Mouse (Mus musculus) intestine, embryonic 16.5 days (tissue): ENCODE measurements around the gene Creb3l2. TPM values are rescaled to one million over a fixed set of nuclear protein-coding genes. Genes with fewer than 3 reads are reported as not detected.

ENCODE experiments used
- ATAC-seq: fragments of 200-750 bp; cut with Nextera tagmentation; 2 replicates; pipeline ENCODE4 v1.8.0; 2017; ENCODE audit warnings: moderate TSS enrichment, moderate library complexity
- H3K27ac ChIP-seq: fragments of 300-500 bp; sonication (generic); 2 replicates; pipeline ENCODE4 v1.5.1; 2014; ENCODE audit warnings: mild to moderate bottlenecking, low read length
- H3K27me3 ChIP-seq: fragments of 300-500 bp; sonication (generic); replicated peaks from 2 replicates; pipeline ENCODE4 v1.6.1; 2014; ENCODE audit warnings: low read length, control low read depth, mixed read lengths; ENCODE audit not compliant: control insufficient read depth, insufficient read depth
- H3K36me3 ChIP-seq: fragments of 300-500 bp; sonication (generic); 2 replicates; pipeline ENCODE4 v1.6.1; 2014; ENCODE audit warnings: low read length, control low read depth; ENCODE audit not compliant: control insufficient read depth, insufficient read depth
- H3K4me1 ChIP-seq: fragments of 300-500 bp; sonication (generic); 2 replicates; pipeline ENCODE4 v1.6.1; 2014; ENCODE audit warnings: low read length, control low read depth, mixed read lengths; ENCODE audit not compliant: control insufficient read depth, insufficient read depth
- H3K4me2 ChIP-seq: fragments of 300-500 bp; sonication (generic); 2 replicates; pipeline ENCODE4 v1.6.1; 2014; ENCODE audit warnings: low read depth, low read length, control low read depth
- H3K4me3 ChIP-seq: fragments of 300-500 bp; sonication (generic); 2 replicates; pipeline ENCODE4 v1.5.1; 2014; ENCODE audit warnings: mild to moderate bottlenecking, low read length
- H3K9ac ChIP-seq: fragments of 300-500 bp; sonication (generic); 2 replicates; pipeline ENCODE4 v1.6.1; 2014; ENCODE audit warnings: low read depth, low read length
- H3K9me3 ChIP-seq: fragments of 300-500 bp; sonication (generic); 2 replicates; pipeline ENCODE4 v1.6.1; 2016; ENCODE audit warnings: low read length, control low read depth; ENCODE audit not compliant: control insufficient read depth
- WGBS: fragments of 180-500 bp; shearing (Covaris S2); extraction: QIAGEN DNeasy Blood & Tissue Kit; methylation state at CpG from one replicate; pipeline ENCODE4 v1.1.7; 2014; 5-methylcytosine and 5-hydroxymethylcytosine counted together
- polyA plus RNA-seq: library from polyadenylated mRNA; unstranded; fragments of >200 nt; fragmentation: Nextera tagmentation; extraction: Ambion mirVana; gene quantifications from 2 replicates; pipeline ENCODE4 v1.2.1, GENCODE M21; 2015

Gene Creb3l2
- polyA plus RNA-seq, 1 experiment from 2014 or later = 13.4 TPM

DNA sequence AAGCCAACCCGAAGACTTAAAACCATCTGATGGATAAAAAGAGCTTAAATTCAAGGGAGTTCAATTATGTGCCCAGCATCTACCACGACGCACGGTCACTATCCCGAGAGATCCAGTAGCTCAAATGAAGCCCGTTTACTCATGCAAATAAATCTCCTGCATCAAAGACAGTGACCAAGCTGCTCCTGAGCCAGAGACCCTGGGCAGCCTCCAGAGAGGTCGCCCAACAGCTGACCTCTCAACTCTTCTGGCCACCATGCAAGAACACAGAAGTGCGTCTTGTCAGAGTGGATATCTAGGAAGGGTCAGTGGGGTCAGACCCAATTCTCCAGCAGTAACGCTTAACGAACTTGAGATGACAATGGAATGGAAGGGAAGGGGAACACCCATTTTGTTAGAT, 35.9 kb downstream of the Creb3l2 start:
- Histone ChIP-seq H3K4me1 (peaks cover 23% of the 10 kb centered on the region), H3K27me3 (no peaks in the 10 kb centered on the region), H3K27ac (no peak overlapping the region), H3K9me3 (no peaks in the 10 kb centered on the region), H3K4me3 (no peak overlapping the region), H3K4me2 (no peak overlapping the region), H3K9ac (no peak overlapping the region), H3K36me3 (no peaks in the 10 kb centered on the region)
- 64% methylated on average over 10 of the region's 10 CpGs for WGBS
- ATAC-seq = no peak

DNA sequence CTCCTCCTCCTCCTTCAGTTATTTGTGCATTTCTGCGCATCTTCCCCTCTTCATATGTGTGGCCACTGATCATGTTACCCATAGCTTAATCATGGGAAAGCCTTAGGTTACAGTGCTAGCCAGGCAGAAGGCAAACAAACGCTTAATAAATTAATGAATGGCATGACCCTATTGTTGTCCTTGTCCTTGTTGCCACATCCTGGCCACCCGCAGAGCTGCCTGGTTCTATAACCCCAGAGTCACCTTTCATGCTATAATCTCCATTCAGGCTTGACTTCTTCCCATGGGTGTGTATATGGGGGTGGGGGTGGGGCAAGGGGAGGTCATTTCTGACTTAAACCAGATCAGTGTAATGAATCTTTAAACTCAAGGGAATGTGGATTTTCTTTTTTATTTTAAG, 37.6 kb downstream of the Creb3l2 start:
- no peak overlapping the region for H3K4me2 ChIP-seq
- H3K4me3 ChIP-seq = no peak overlapping the region
- H3K36me3 ChIP-seq = no peaks in the 10 kb centered on the region
- ATAC-seq = no peak
- H3K9me3 ChIP-seq = no peaks in the 10 kb centered on the region
- H3K27ac ChIP-seq = no peak overlapping the region
- H3K9ac ChIP-seq = no peak overlapping the region
- peaks cover 31% of the 10 kb centered on the region for H3K4me1 ChIP-seq
- H3K27me3 ChIP-seq = no peaks in the 10 kb centered on the region
- 54% methylated on average over 3 of the region's 3 CpGs for WGBS

DNA sequence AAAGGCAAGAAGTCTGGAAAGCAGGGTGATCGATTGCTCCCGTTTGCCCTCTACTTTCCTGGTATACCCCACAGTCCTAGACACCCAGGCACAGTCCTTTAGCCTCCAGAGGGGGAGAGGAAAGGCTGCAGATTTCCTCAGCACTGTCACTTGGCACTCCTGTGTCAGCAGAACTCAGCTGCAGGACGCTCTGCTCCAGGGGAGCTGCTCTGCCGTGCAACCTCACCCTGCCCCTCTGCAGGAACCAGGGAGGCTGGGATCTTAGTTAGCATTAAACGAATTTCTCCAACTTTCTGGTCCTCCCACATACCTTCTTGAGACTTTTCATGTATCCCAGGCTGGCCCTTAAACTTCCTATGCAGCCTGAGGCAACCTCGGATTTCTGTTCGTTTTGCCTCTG, 40.0 kb downstream of the Creb3l2 start:
- Histone ChIP-seq H3K27me3 (no peaks in the 10 kb centered on the region), H3K9ac (no peak overlapping the region), H3K27ac (peak overlapping the region; percentile 72), H3K4me1 (peaks cover 38% of the 10 kb centered on the region), H3K4me2 (no peak overlapping the region), H3K9me3 (no peaks in the 10 kb centered on the region), H3K4me3 (no peak overlapping the region), H3K36me3 (no peaks in the 10 kb centered on the region)
- WGBS = 46% methylated on average over 7 of the region's 7 CpGs
- no peak for ATAC-seq

DNA sequence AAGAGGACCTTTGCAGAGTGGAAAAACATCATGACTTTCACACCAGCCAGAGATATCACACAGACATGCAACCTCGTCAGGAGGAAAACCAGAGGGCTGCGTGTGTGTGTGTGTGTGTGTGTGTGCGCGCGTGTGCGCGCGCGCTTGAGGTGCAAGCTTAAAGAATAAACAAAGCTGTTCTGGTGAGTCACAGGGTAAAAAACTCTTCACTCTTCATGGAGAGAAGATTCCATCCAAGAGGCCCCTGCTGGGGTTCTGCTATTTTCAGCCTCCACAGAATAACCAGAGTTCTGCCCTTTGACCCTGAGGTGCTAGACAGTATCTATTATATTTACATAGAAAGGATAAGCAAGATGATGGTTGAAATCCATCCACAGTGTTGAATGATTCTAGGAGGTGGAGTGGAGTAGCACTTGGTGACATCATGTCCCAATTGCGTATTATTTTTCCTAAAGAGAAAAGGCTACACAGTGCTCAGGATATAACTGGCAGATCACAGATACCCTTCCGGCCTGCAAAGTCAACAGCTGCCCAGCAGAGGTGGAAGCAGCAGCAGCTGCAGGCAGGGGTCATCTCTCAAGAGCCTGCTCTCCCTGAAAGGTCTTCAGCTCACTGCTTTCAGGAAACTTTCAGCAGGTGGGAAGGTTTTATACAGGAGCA, 41.0 kb downstream of the Creb3l2 start:
- peak; percentile 51 for ATAC-seq
- H3K27ac ChIP-seq = peak overlapping the region; percentile 72
- WGBS = 29% methylated on average over 11 of the region's 11 CpGs
- no peaks in the 10 kb centered on the region for H3K36me3 ChIP-seq
- no peak overlapping the region for H3K4me3 ChIP-seq
- H3K4me1 ChIP-seq = peaks cover 40% of the 10 kb centered on the region
- H3K9me3 ChIP-seq = no peaks in the 10 kb centered on the region
- H3K4me2 ChIP-seq = no peak overlapping the region
- no peak overlapping the region for H3K9ac ChIP-seq
- no peaks in the 10 kb centered on the region for H3K27me3 ChIP-seq

DNA sequence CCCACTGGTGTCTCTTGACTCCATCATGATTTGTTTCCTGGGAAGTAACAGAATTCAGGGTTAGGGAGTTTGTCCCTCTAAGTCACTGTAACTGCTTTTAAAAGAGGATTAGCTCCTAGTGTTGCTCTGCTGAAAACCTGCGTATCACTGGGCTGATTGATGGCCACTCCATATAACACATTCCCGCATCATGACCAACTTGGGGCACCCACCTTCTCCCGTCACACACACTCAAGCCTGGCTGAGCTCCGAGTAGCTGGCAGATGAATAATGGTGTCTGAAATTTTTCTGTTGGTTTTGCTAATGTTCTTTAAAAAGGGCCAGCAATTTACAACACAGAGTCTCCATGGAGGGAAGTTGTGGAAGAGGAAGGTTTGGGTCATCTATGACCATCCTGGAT, 41.8 kb downstream of the Creb3l2 start:
- peak overlapping the region; percentile 72; the same call in 1 of the 2 replicates for H3K27ac ChIP-seq
- no peak for ATAC-seq
- no peaks in the 10 kb centered on the region for H3K27me3 ChIP-seq
- H3K36me3 ChIP-seq = no peaks in the 10 kb centered on the region
- WGBS = 69% methylated on average over 4 of the region's 4 CpGs
- no peak overlapping the region for H3K4me3 ChIP-seq
- peaks cover 40% of the 10 kb centered on the region for H3K4me1 ChIP-seq
- no peak overlapping the region for H3K9ac ChIP-seq
- no peaks in the 10 kb centered on the region for H3K9me3 ChIP-seq
- H3K4me2 ChIP-seq = no peak overlapping the region

DNA sequence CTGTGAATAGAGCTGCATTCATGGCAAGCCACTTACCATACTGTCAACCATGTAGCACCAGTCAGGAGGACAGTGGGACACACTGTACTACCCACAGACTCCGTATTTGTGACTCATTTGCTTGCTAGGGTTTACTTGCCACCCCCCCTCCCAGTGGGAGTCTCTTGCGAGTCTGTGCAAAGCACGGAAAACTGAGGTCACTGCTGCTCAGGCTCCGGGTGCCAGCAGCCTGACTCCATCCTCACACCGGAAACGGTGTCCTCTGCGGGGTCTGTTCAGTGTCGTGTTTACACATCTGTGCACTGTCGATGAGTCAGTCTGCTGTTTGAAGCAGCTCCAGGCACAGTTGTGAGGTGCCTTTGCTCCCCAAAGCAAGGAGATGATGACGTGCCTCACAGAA, 43.0 kb downstream of the Creb3l2 start:
- 25% methylated on average over 10 of the region's 10 CpGs for WGBS
- no peak overlapping the region for H3K4me2 ChIP-seq
- H3K27me3 ChIP-seq = no peaks in the 10 kb centered on the region
- no peak overlapping the region for H3K9ac ChIP-seq
- no peak overlapping the region for H3K4me3 ChIP-seq
- H3K9me3 ChIP-seq = no peaks in the 10 kb centered on the region
- ATAC-seq = peak; percentile 58; the same call in 1 of the 2 replicates
- no peaks in the 10 kb centered on the region for H3K36me3 ChIP-seq
- H3K27ac ChIP-seq = peak overlapping the region; percentile 20; the same call in 1 of the 2 replicates
- H3K4me1 ChIP-seq = peaks cover 38% of the 10 kb centered on the region

DNA sequence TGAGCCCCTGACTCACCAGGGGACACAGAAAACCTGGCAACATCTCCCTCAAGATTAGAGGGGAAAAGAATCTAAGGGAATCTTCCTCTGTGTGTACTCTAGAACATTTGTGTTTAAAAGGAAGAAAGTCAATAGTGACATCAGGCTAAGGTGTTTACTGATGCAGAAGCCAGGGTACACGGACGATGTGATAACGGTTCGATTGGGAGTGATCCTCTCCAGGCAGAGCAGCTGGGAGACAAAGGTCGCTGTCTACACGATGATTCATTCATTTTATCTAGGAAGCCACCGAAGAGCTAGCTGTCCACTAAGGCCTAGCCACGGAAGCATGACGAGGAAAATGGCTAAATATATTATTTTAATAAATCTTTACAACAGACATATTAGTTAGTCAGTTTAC, 44.0 kb downstream of the Creb3l2 start:
- Histone ChIP-seq H3K27ac (no peak overlapping the region), H3K36me3 (no peaks in the 10 kb centered on the region), H3K9me3 (no peaks in the 10 kb centered on the region), H3K9ac (no peak overlapping the region), H3K4me1 (peaks cover 35% of the 10 kb centered on the region), H3K27me3 (no peaks in the 10 kb centered on the region), H3K4me2 (no peak overlapping the region), H3K4me3 (no peak overlapping the region)
- no peak for ATAC-seq
- WGBS = 39% methylated on average over 9 of the region's 9 CpGs

DNA sequence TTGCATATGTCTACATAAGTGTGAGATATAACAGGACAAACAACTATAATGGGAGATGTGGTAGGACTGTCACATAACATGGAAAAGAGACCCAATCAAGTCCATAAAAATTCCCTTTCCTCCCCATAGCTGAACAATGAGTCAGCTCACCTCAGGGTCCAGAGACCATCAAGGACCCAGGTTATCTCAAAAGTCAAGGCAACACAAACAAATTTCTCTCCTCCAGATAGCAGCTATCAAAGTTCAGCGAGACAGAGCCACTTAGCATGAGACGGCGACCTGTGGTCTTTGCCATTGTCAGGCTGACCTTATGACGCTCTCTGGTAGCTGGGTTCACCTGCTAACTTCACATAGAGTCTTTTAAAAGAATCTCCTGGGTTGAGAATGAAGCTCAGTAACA, 44.7 kb downstream of the Creb3l2 start:
- Histone ChIP-seq H3K4me1 (peaks cover 37% of the 10 kb centered on the region), H3K9me3 (no peaks in the 10 kb centered on the region), H3K27me3 (no peaks in the 10 kb centered on the region), H3K4me3 (no peak overlapping the region), H3K9ac (no peak overlapping the region), H3K4me2 (no peak overlapping the region), H3K36me3 (no peaks in the 10 kb centered on the region), H3K27ac (no peak overlapping the region)
- peak; percentile 43 for ATAC-seq
- 67% methylated on average over 4 of the region's 4 CpGs for WGBS

DNA sequence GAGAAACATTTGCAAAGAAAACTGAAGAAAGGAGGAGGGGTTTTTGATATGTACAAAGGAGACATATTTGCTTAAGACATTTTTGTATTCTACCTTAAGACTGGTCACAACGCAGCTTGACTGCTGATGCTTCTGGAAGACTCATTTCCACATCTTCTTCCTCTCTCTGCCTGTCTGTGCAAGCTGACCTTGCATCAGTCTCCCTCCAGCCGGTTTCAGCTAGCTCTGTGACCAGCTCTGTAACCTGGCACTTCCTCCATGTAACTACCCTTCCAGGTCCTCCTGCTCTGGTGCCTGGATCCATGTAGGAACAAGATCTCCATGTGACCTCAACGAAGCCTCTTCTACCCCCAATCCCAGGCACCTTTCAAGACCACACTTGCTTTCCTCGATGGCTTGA, 45.8 kb downstream of the Creb3l2 start:
- 80% methylated on average over 4 of the region's 4 CpGs for WGBS
- H3K36me3 ChIP-seq = no peaks in the 10 kb centered on the region
- H3K4me1 ChIP-seq = peaks cover 34% of the 10 kb centered on the region

DNA sequence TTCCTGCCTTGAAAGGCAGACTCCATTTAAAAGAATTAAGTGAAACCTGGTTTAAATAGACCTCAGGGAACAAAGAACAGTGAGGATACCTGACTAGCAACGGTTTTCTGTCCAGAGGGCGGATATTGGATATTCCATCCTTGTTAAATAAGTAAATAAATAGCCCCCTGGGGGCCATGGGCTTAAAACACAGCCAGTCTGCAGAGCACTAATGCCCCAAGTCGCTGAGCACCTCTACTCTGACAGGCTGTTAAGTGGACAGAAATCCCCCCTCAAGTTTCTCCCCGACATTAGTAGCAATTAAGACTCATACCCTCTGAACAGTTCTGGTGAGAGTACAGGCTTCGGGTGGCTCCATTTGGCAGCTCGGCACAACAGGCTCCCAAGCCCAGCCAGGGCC, 48.7 kb downstream of the Creb3l2 start:
- H3K27me3 ChIP-seq = no peaks in the 10 kb centered on the region

More for the DNA sequence above, 45.8 kb downstream of the Creb3l2 start:
- Histone ChIP-seq H3K27ac (no peak overlapping the region), H3K9ac (no peak overlapping the region), H3K4me3 (no peak overlapping the region), H3K4me2 (no peak overlapping the region), H3K27me3 (no peaks in the 10 kb centered on the region), H3K9me3 (no peaks in the 10 kb centered on the region)
- no peak for ATAC-seq

More for the DNA sequence above, 48.7 kb downstream of the Creb3l2 start:
- WGBS = 76% methylated on average over 6 of the region's 6 CpGs
- H3K4me2 ChIP-seq = no peak overlapping the region
- no peak for ATAC-seq
- no peak overlapping the region for H3K4me3 ChIP-seq
- no peaks in the 10 kb centered on the region for H3K9me3 ChIP-seq
- peaks cover 22% of the 10 kb centered on the region for H3K4me1 ChIP-seq
- H3K9ac ChIP-seq = no peak overlapping the region
- no peak overlapping the region for H3K27ac ChIP-seq
- no peaks in the 10 kb centered on the region for H3K36me3 ChIP-seq
